ENCODE assay signal across 8 mouse cellular contexts in the genomic region with DNA sequence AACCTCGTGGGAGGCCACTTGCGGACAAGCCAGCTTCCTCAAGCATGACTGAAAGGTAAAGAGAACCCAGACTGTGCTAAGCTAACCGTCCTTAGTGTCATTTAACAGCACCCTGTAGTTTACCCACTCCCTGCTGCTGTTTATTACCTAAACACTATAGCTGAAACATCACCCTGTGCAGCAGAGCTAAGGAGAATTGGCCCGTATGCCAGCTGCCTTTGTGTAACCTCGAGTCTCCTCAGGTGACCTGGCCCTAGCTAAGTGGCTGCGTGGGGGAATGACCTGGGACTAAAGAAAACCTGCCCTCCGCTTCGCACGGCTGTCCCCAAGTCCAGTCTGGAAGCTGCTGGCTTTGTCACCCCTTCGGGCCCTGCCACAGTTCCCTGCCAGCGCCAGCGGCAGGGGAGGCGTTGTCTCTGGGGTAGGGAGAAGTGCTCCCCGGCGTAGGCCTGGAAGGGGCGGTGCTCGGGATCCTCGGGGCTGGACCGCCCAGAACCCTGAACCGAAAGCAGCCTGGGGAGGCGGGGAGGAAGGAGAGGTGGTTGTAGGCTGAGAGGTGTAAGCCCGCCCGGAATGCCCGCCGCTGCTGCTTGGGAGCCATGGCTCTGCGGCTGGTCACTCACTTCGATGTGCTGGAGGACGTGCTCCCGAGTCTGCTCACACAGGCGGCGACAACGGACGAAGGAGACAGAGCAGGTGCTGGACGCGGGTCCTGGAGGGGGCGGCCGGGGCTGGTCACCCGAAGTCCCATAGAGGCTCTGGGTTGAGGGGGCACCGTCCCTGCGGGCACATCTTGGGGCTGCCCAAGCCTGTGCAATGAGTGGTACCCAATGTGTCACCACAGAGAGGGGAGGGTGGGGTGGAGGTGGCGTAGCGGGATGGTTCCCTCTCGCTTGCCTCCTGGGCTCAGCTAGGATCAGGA. TPM values are rescaled to one million over a fixed set of nuclear protein-coding genes. Genes with fewer than 3 reads are reported as not detected.
DNase-seq lines count a peak whose midpoint lies in the region; ATAC-seq and TF ChIP-seq lines count a peak whose summit lies in the region.

Gene Gsap (plus strand): TSS at position 492 of the 922 bp plus-strand sequence.

- 5% methylated on average over 42 of the region's 43 CpGs for WGBS in forebrain, embryonic 12.5 days
- WGBS in lung, embryonic 15.5 days, result 6% methylated on average over 43 of the region's 43 CpGs

- TF ChIP-seq POLR2A in CH12.LX (IDR thresholded peaks at IDR 0.05; ENCODE audit: low read depth, low read length), result no peak

- no peaks in the 10 kb centered on the region for H3K27me3 ChIP-seq in CH12.LX (replicated peaks)
- H3K27me3 ChIP-seq in forebrain, embryonic 12.5 days, result 0 out of 2 replicates have a peak, but pooled peaks cover 3% of the 10 kb centered on the region
- no peaks in the 10 kb centered on the region for H3K27me3 ChIP-seq in lung, embryonic 15.5 days

- DNase-seq in CH12.LX (ENCODE audit: extremely low read depth), result peak; percentile 58
- peak; percentile 47 for DNase-seq in c-Kit-positive CD71-positive TER-119-negative erythroid progenitor cells, embryonic 14.5 days (ENCODE audit: low read depth)
- peak; percentile 73 to 74 for DNase-seq in heart, postnatal 10 days
- peak; percentile 68 to 80 for DNase-seq in kidney, postnatal 4 days
- DNase-seq in testis, postnatal 14 days (ENCODE audit: low spot score), result peak; percentile 34

- dilution Hi-C loops in CH12.LX (cut with MboI; ENCODE audit: extremely low pct_ligation_motif_present, extremely low pct_unique_long_range_greater_than_20kb, low sequenced_read_pairs), result no loop called here

- H3K27ac ChIP-seq in CH12.LX (ENCODE audit: insufficient read depth, low read depth), result no peak within 1 kb of the TSS
- no peak within 1 kb of the TSS for H3K27ac ChIP-seq in forebrain, embryonic 12.5 days
- no peak within 1 kb of the TSS for H3K27ac ChIP-seq in lung, embryonic 15.5 days

- peaks cover 3% of the 10 kb centered on the region for H3K9me3 ChIP-seq in CH12.LX (replicated peaks; ENCODE audit: low read length)
- H3K9me3 ChIP-seq in forebrain, embryonic 12.5 days, result no peaks in the 10 kb centered on the region
- H3K9me3 ChIP-seq in lung, embryonic 15.5 days, result no peaks in the 10 kb centered on the region

- no peaks in the 10 kb centered on the region for H3K79me2 ChIP-seq in CH12.LX (replicated peaks; ENCODE audit: control insufficient read depth, extremely low read depth, insufficient read depth, poor library complexity, severe bottlenecking)

- TF ChIP-seq EP300 in CH12.LX (IDR thresholded peaks at IDR 0.05; ENCODE audit: low read length), result no peak

- peaks cover 8 to 44% of the 10 kb centered on the region in 2 experiments for H3K4me1 ChIP-seq in CH12.LX (ENCODE audit: control insufficient read depth in 1 of 2, insufficient read depth in 2 of 2)
- peaks cover 12% of the 10 kb centered on the region for H3K4me1 ChIP-seq in forebrain, embryonic 12.5 days
- H3K4me1 ChIP-seq in lung, embryonic 15.5 days, result peaks cover 23% of the 10 kb centered on the region

- no peak for TF ChIP-seq RAD21 in CH12.LX (IDR thresholded peaks at IDR 0.05; ENCODE audit: low read depth, low read length)

- intact Hi-C loops in heart, postnatal 10 days (cut with DNase I), result no loop called here

- H3K4me2 ChIP-seq in CH12.LX (ENCODE audit: insufficient read depth, low read depth, poor library complexity, severe bottlenecking), result peak within 1 kb of the TSS; percentile 76
- peak within 1 kb of the TSS; percentile 84 for H3K4me2 ChIP-seq in forebrain, embryonic 12.5 days
- peak within 1 kb of the TSS; percentile 92 for H3K4me2 ChIP-seq in lung, embryonic 15.5 days

- in situ Hi-C loops in CH12.LX (cut with MboI; ENCODE audit: low pct_ligation_motif_present, low pct_unique_long_range_greater_than_20kb, low sequenced_read_pairs), result no loop called here

- ATAC-seq in forebrain, embryonic 12.5 days (ENCODE audit: low FRiP score), result peak; percentile 88
- peak; percentile 93 for ATAC-seq in lung, embryonic 15.5 days (ENCODE audit: borderline replicate concordance, extremely low read depth, low FRiP score, low TSS enrichment)
- ATAC-seq in neutrophil, adult 5-6 weeks (ENCODE audit: extremely low read depth, insufficient number of reproducible peaks, low FRiP score, poor library complexity, severe bottlenecking), result peak; percentile 76

- TF ChIP-seq CTCF in CH12.LX (conservative IDR thresholded peaks at IDR 0.05 in 1 of 2, IDR thresholded peaks at IDR 0.05 in 1 of 2; ENCODE audit: low read depth in 2 of 2, low read length in 2 of 2), result no peak

- H3K36me3 ChIP-seq in CH12.LX (replicated peaks in 1 of 2; ENCODE audit: control insufficient read depth in 1 of 2, insufficient read depth in 1 of 2, low read length in 1 of 2), result no peaks in the 10 kb centered on the region
- no peaks in the 10 kb centered on the region for H3K36me3 ChIP-seq in forebrain, embryonic 12.5 days (replicated peaks)
- no peaks in the 10 kb centered on the region for H3K36me3 ChIP-seq in lung, embryonic 15.5 days

- peak within 1 kb of the TSS; percentile 65 to 72 (median 68) for H3K4me3 ChIP-seq in CH12.LX (replicated peaks in 1 of 3; ENCODE audit: low read depth in 2 of 3, low read length in 2 of 3, poor library complexity in 1 of 3)
- H3K4me3 ChIP-seq in forebrain, embryonic 12.5 days (replicated peaks), result peak within 1 kb of the TSS; percentile 54
- H3K4me3 ChIP-seq in lung, embryonic 15.5 days, result peak within 1 kb of the TSS; percentile 57

- peak within 1 kb of the TSS; percentile 39 for H3K9ac ChIP-seq in CH12.LX (ENCODE audit: insufficient read depth, low read depth)
- H3K9ac ChIP-seq in forebrain, embryonic 12.5 days, result peak within 1 kb of the TSS; percentile 61
- peak within 1 kb of the TSS; percentile 54 for H3K9ac ChIP-seq in lung, embryonic 15.5 days

TF ChIP-seq in CH12.LX, 34 proteins besides CTCF, POLR2A, EP300 and RAD21:
- TF ChIP-seq RCOR1 (conservative IDR thresholded peaks at IDR 0.05; ENCODE audit: low read depth, low read length) (no peak), CHD1 (IDR thresholded peaks at IDR 0.05; ENCODE audit: low read depth, low read length) (no peak), MEF2A (IDR thresholded peaks at IDR 0.05; ENCODE audit: borderline replicate concordance, low read depth, low read length) (0 out of 2 replicates have a peak, but pooled peaks have one; percentile 37), TBP (conservative IDR thresholded peaks at IDR 0.05; ENCODE audit: low read depth, low read length) (no peak), BHLHE40 (IDR thresholded peaks at IDR 0.05; ENCODE audit: low read depth, low read length) (no peak), ZC3H11A (IDR thresholded peaks at IDR 0.05; ENCODE audit: low read depth, low read length) (no peak), KAT2A (IDR thresholded peaks at IDR 0.05; ENCODE audit: insufficient replicate concordance, low read length) (no peak), IRF4 (IDR thresholded peaks at IDR 0.05; ENCODE audit: low read depth, low read length) (no peak), E2F4 (IDR thresholded peaks at IDR 0.05; ENCODE audit: insufficient replicate concordance, low read depth, low read length) (no peak), UBTF (IDR thresholded peaks at IDR 0.05; ENCODE audit: low read depth, low read length) (peak; percentile 75), USF1 (IDR thresholded peaks at IDR 0.05; ENCODE audit: low read depth, low read length) (no peak)

RNA-seq across cellular contexts. Expression of gene Gsap, which starts in this region (rescaled TPM):
- total RNA-seq in CH12.LX (2012; rRNA removed) (1.2 and 1.7 TPM in 2 replicates), CH12.LX (2014; rRNA removed) (3.5 and 3.8 TPM in 2 replicates)
- polyA plus RNA-seq in CH12.LX (2012; ENCODE audit: insufficient read length, low read depth), result 2.2 and 3.2 TPM in 2 replicates
- polyA plus RNA-seq in forebrain, embryonic 12.5 days (2016; fragmentation: Nextera tagmentation; extraction: Ambion mirVana), result 2.8 and 3.6 TPM in 2 replicates
- 1 to 10 TPM; 4.5 to 5.9 TPM for total RNA-seq in heart, postnatal 10 days (2021)
- 2.8 and 3.2 TPM in 2 replicates for polyA plus RNA-seq in lung, embryonic 15.5 days (2015; fragmentation: Nextera tagmentation; extraction: Ambion mirVana)
- 72.9 and 74.7 TPM in 2 replicates for total RNA-seq in neutrophil, adult 5-6 weeks (2017)

Comparison
In these comparisons a context has a peak if more than half of its experiments do, and no peak if none do; other contexts are left out.
1. RNA of gene Gsap (total RNA-seq): 72.9 to 74.7 TPM in neutrophil, adult 5-6 weeks; 4.5 to 5.9 TPM in heart, postnatal 10 days and 1.2 to 3.8 TPM in CH12.LX; every median in the first group is over 10 times any median in the second.
2. Peak in every context shown above with its lines, with median percentiles within 50 percentile points of each other: DNase-seq, H3K4me2 ChIP-seq, H3K4me3 ChIP-seq, H3K9ac ChIP-seq and ATAC-seq.